Mouse (Mus musculus): ENCODE results near the gene Celf2. TPM values are rescaled to one million over a fixed set of nuclear protein-coding genes. Genes with fewer than 3 reads are reported as not detected.

Celf2 gene
- polyA plus RNA-seq, 1 experiment = 17.4 TPM

DNA sequence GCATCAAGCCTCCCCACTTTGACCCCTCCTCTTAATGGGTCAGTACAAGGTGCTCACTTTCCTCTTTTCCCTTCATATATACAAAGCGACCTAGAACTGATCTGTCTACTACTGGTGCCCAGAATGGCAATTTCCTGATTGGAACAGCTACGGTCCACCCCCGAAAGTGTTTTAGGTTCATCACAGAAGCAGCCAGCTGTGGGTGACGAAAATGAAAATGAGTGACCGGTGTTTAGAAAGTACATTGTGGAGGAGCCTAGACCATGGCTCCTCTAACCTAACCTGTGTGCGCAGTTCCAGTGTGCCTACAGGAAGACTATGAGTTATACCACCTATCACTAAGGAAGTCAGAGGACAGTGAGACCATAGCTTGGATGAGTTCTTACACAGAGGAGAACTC is 874.5 kb downstream of the Celf2 start:
- H3K27ac ChIP-seq (ENCODE audit: control insufficient read depth, insufficient read depth, low read depth, low read length) = no peak overlapping the region
- no peak for TF ChIP-seq POLR2A (IDR thresholded peaks at IDR 0.05; ENCODE audit: control insufficient read depth, low read depth, low read length)
- no peak for TF ChIP-seq CTCF (IDR thresholded peaks at IDR 0.05; ENCODE audit: control insufficient read depth, insufficient read depth, insufficient replicate concordance, low read depth, low read length)
- H3K4me3 ChIP-seq (ENCODE audit: control insufficient read depth, low read depth, low read length) = no peak overlapping the region
- H3K27me3 ChIP-seq (ENCODE audit: control insufficient read depth, insufficient read depth, low read length) = no peaks in the 10 kb centered on the region
- H3K36me3 ChIP-seq (ENCODE audit: control insufficient read depth, insufficient read depth, low read length) = no peaks in the 10 kb centered on the region
- no peaks in the 10 kb centered on the region for H3K4me1 ChIP-seq (ENCODE audit: control insufficient read depth, insufficient read depth, low read length)

GRCm38 (mm10) chr2:6633115-6633514 is 876.2 kb downstream of the Celf2 start:
- H3K27ac ChIP-seq (ENCODE audit: control insufficient read depth, insufficient read depth, low read depth, low read length) = no peak overlapping the region
- no peak for TF ChIP-seq POLR2A (IDR thresholded peaks at IDR 0.05; ENCODE audit: control insufficient read depth, low read depth, low read length)
- TF ChIP-seq CTCF (IDR thresholded peaks at IDR 0.05; ENCODE audit: control insufficient read depth, insufficient read depth, insufficient replicate concordance, low read depth, low read length) = no peak

GRCm38 (mm10) chr2:6623802-6624201 is 885.6 kb downstream of the Celf2 start:
- Histone ChIP-seq H3K36me3 (ENCODE audit: control insufficient read depth, insufficient read depth, low read length) (no peaks in the 10 kb centered on the region), H3K27me3 (ENCODE audit: control insufficient read depth, insufficient read depth, low read length) (no peaks in the 10 kb centered on the region), H3K4me1 (ENCODE audit: control insufficient read depth, insufficient read depth, low read length) (no peaks in the 10 kb centered on the region), H3K4me3 (ENCODE audit: control insufficient read depth, low read depth, low read length) (no peak overlapping the region), H3K27ac (ENCODE audit: control insufficient read depth, insufficient read depth, low read depth, low read length) (no peak overlapping the region)
- TF ChIP-seq POLR2A (IDR thresholded peaks at IDR 0.05; ENCODE audit: control insufficient read depth, low read depth, low read length) (no peak), CTCF (IDR thresholded peaks at IDR 0.05; ENCODE audit: control insufficient read depth, insufficient read depth, insufficient replicate concordance, low read depth, low read length) (no peak)

More at GRCm38 (mm10) chr2:6633115-6633514, 876.2 kb downstream of the Celf2 start:
- no peak overlapping the region for H3K4me3 ChIP-seq (ENCODE audit: control insufficient read depth, low read depth, low read length)
- no peaks in the 10 kb centered on the region for H3K27me3 ChIP-seq (ENCODE audit: control insufficient read depth, insufficient read depth, low read length)
- no peaks in the 10 kb centered on the region for H3K4me1 ChIP-seq (ENCODE audit: control insufficient read depth, insufficient read depth, low read length)
- no peaks in the 10 kb centered on the region for H3K36me3 ChIP-seq (ENCODE audit: control insufficient read depth, insufficient read depth, low read length)

DNA sequence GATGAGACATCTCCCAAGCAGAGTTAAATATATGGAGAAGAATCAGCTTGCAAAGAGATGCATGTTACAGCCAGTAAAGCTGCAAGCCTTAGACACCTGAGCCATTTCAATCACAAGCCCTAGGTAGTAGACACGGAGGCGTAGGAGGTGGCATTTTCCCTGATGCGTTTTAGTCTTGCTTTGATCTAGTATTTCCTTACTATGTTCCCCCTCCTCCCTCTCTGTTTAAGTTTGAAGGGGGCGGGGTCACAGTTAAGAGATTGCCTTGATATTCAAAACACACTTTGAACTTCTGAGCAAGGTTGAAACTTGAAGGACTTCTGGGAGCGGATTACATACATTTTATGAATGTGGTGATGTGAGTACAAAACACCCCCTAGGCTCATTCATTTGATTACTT is 887.3 kb downstream of the Celf2 start:
- no peak for TF ChIP-seq POLR2A (IDR thresholded peaks at IDR 0.05; ENCODE audit: control insufficient read depth, low read depth, low read length)
- TF ChIP-seq CTCF (IDR thresholded peaks at IDR 0.05; ENCODE audit: control insufficient read depth, insufficient read depth, insufficient replicate concordance, low read depth, low read length) = no peak
- no peaks in the 10 kb centered on the region for H3K27me3 ChIP-seq (ENCODE audit: control insufficient read depth, insufficient read depth, low read length)
- no peaks in the 10 kb centered on the region for H3K36me3 ChIP-seq (ENCODE audit: control insufficient read depth, insufficient read depth, low read length)
- no peak overlapping the region for H3K27ac ChIP-seq (ENCODE audit: control insufficient read depth, insufficient read depth, low read depth, low read length)
- no peak overlapping the region for H3K4me3 ChIP-seq (ENCODE audit: control insufficient read depth, low read depth, low read length)
- H3K4me1 ChIP-seq (ENCODE audit: control insufficient read depth, insufficient read depth, low read length) = no peaks in the 10 kb centered on the region

GRCm38 (mm10) chr2:6618856-6619255 is 890.5 kb downstream of the Celf2 start:
- Histone ChIP-seq H3K27me3 (ENCODE audit: control insufficient read depth, insufficient read depth, low read length) (no peaks in the 10 kb centered on the region), H3K36me3 (ENCODE audit: control insufficient read depth, insufficient read depth, low read length) (no peaks in the 10 kb centered on the region), H3K4me3 (ENCODE audit: control insufficient read depth, low read depth, low read length) (no peak overlapping the region), H3K4me1 (ENCODE audit: control insufficient read depth, insufficient read depth, low read length) (no peaks in the 10 kb centered on the region), H3K27ac (ENCODE audit: control insufficient read depth, insufficient read depth, low read depth, low read length) (no peak overlapping the region)
- TF ChIP-seq POLR2A (IDR thresholded peaks at IDR 0.05; ENCODE audit: control insufficient read depth, low read depth, low read length) (no peak), CTCF (IDR thresholded peaks at IDR 0.05; ENCODE audit: control insufficient read depth, insufficient read depth, insufficient replicate concordance, low read depth, low read length) (no peak)

- no peaks in the 10 kb centered on the region for H3K27me3 ChIP-seq (ENCODE audit: control insufficient read depth, insufficient read depth, low read length)
- no peaks in the 10 kb centered on the region for H3K36me3 ChIP-seq (ENCODE audit: control insufficient read depth, insufficient read depth, low read length)
- H3K27ac ChIP-seq (ENCODE audit: control insufficient read depth, insufficient read depth, low read depth, low read length) = no peak overlapping the region
- H3K4me1 ChIP-seq (ENCODE audit: control insufficient read depth, insufficient read depth, low read length) = no peaks in the 10 kb centered on the region
- no peak overlapping the region for H3K4me3 ChIP-seq (ENCODE audit: control insufficient read depth, low read depth, low read length)
- TF ChIP-seq CTCF (IDR thresholded peaks at IDR 0.05; ENCODE audit: control insufficient read depth, insufficient read depth, insufficient replicate concordance, low read depth, low read length) = no peak
- TF ChIP-seq POLR2A (IDR thresholded peaks at IDR 0.05; ENCODE audit: control insufficient read depth, low read depth, low read length) = no peak
Observed at GRCm38 (mm10) chr2:6618450-6618849, 890.9 kb downstream of the Celf2 start.

DNA sequence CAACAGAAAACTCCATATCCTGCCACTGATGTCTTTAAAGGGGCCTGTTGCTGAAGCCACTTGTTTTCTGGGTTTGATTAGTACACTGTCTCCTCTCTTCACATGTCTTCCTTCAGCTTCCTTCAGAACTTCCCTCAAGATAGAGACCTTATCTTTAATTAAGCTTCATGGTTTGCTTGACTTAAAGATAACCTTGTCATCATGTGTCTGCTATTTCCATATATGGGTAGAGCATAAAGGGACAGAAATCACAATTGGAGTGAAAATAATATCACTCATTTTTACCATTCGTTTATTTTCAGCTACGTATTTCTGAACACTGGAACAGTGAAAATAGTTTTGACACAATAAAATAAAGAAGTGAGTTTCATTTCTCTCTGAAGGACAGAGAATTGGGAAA is 905.0 kb downstream of the Celf2 start:
- no peak overlapping the region for H3K4me3 ChIP-seq (ENCODE audit: control insufficient read depth, low read depth, low read length)
- no peak overlapping the region for H3K27ac ChIP-seq (ENCODE audit: control insufficient read depth, insufficient read depth, low read depth, low read length)
- TF ChIP-seq POLR2A (IDR thresholded peaks at IDR 0.05; ENCODE audit: control insufficient read depth, low read depth, low read length) (no peak), CTCF (IDR thresholded peaks at IDR 0.05; ENCODE audit: control insufficient read depth, insufficient read depth, insufficient replicate concordance, low read depth, low read length) (no peak)
- H3K4me1 ChIP-seq (ENCODE audit: control insufficient read depth, insufficient read depth, low read length) = peaks cover 2% of the 10 kb centered on the region
- H3K27me3 ChIP-seq (ENCODE audit: control insufficient read depth, insufficient read depth, low read length) = no peaks in the 10 kb centered on the region
- no peaks in the 10 kb centered on the region for H3K36me3 ChIP-seq (ENCODE audit: control insufficient read depth, insufficient read depth, low read length)

GRCm38 (mm10) chr2:6603880-6604279 is 905.5 kb downstream of the Celf2 start:
- no peak overlapping the region for H3K4me3 ChIP-seq (ENCODE audit: control insufficient read depth, low read depth, low read length)
- peaks cover 2% of the 10 kb centered on the region for H3K4me1 ChIP-seq (ENCODE audit: control insufficient read depth, insufficient read depth, low read length)
- no peak overlapping the region for H3K27ac ChIP-seq (ENCODE audit: control insufficient read depth, insufficient read depth, low read depth, low read length)
- H3K36me3 ChIP-seq (ENCODE audit: control insufficient read depth, insufficient read depth, low read length) = no peaks in the 10 kb centered on the region
- TF ChIP-seq CTCF (IDR thresholded peaks at IDR 0.05; ENCODE audit: control insufficient read depth, insufficient read depth, insufficient replicate concordance, low read depth, low read length) (no peak), POLR2A (IDR thresholded peaks at IDR 0.05; ENCODE audit: control insufficient read depth, low read depth, low read length) (no peak)
- H3K27me3 ChIP-seq (ENCODE audit: control insufficient read depth, insufficient read depth, low read length) = no peaks in the 10 kb centered on the region
